Mouse (Mus musculus): ENCODE measurements around the gene Stk32c.

- TF ChIP-seq CHD2 (IDR thresholded peaks at IDR 0.05; ENCODE audit: low read depth, low read length) (no peak), HCFC1 (IDR thresholded peaks at IDR 0.05; ENCODE audit: borderline replicate concordance, insufficient read depth, low read length) (no peak), MAFK (IDR thresholded peaks at IDR 0.05; ENCODE audit: insufficient read depth, low read depth, low read length) (no peak), ZC3H11A (IDR thresholded peaks at IDR 0.05; ENCODE audit: borderline replicate concordance, low read depth, low read length) (peak; percentile 60; the same call in 1 of the 2 replicates)
Measured at GRCm38 (mm10) chr7:139080714-139081113, 132.4 kb downstream of the Stk32c start.

All from ES-E14 (cell line).